Mouse (Mus musculus) adrenal gland, postnatal 25 days (tissue): ENCODE measurements around the gene Tmem37. TPM values are rescaled to one million over a fixed set of nuclear protein-coding genes. Genes with fewer than 3 reads are reported as not detected.
A peak's percentile ranks its signal among the peaks of the same experiment; 100 is the strongest.

ENCODE experiments used
- DNase-seq: peaks from one replicate; pipeline ENCODE4 v3.0.0; 2021; ENCODE audit warnings: mixed read lengths
- total RNA-seq: library from RNA; stranded (reverse); gene quantifications from 2 replicates; pipeline ENCODE4 v1.2.3, GENCODE M21; 2021

The Tmem37 gene
- total RNA-seq, 1 experiment from 2014 or later: 9.2 TPM

GRCm38 (mm10) chr1:120093482-120094134 is 19.7 kb upstream of the Tmem37 start:
- peak; percentile 88 for DNase-seq

GRCm38 (mm10) chr1:120090880-120091570 is 17.2 kb upstream of the Tmem37 start:
- DNase-seq: no peak

- DNase-seq: no peak
Observed at GRCm38 (mm10) chr1:120089180-120089579, 15.3 kb upstream of the Tmem37 start.

GRCm38 (mm10) chr1:120086644-120087043 is 12.8 kb upstream of the Tmem37 start:
- no peak for DNase-seq

- DNase-seq: no peak
Observed at GRCm38 (mm10) chr1:120085696-120086095, 11.8 kb upstream of the Tmem37 start.

GRCm38 (mm10) chr1:120083921-120084517 is 10.1 kb upstream of the Tmem37 start:
- no peak for DNase-seq

- DNase-seq: no peak
Observed at GRCm38 (mm10) chr1:120082957-120083585, 9.2 kb upstream of the Tmem37 start.

GRCm38 (mm10) chr1:120080632-120081031 is 6.8 kb upstream of the Tmem37 start:
- DNase-seq: no peak

GRCm38 (mm10) chr1:120077746-120078410 is 4.0 kb upstream of the Tmem37 start:
- DNase-seq: no peak

- DNase-seq: no peak
Observed at GRCm38 (mm10) chr1:120075507-120075906, 1.6 kb upstream of the Tmem37 start.

- DNase-seq: no peak
Observed at GRCm38 (mm10) chr1:120074931-120075330, 1.1 kb upstream of the Tmem37 start.

- no peak for DNase-seq
Observed at GRCm38 (mm10) chr1:120074307-120074702, 431 bp upstream of the Tmem37 start.

GRCm38 (mm10) chr1:120072900-120073299 is 974 bp downstream of the Tmem37 start:
- DNase-seq: peak; percentile 65

- no peak for DNase-seq
Observed at GRCm38 (mm10) chr1:120071133-120071532, 2.7 kb downstream of the Tmem37 start.

GRCm38 (mm10) chr1:120070168-120070567 is 3.7 kb downstream of the Tmem37 start:
- DNase-seq: no peak

GRCm38 (mm10) chr1:120069120-120069519 is 4.8 kb downstream of the Tmem37 start:
- no peak for DNase-seq

- DNase-seq: no peak
Observed at GRCm38 (mm10) chr1:120066625-120067024, 7.2 kb downstream of the Tmem37 start.

GRCm38 (mm10) chr1:120066159-120066558 is 7.7 kb downstream of the Tmem37 start:
- no peak for DNase-seq

- DNase-seq: no peak
Observed at GRCm38 (mm10) chr1:120064036-120064682, 9.7 kb downstream of the Tmem37 start.

GRCm38 (mm10) chr1:120062231-120062630 is 11.6 kb downstream of the Tmem37 start:
- no peak for DNase-seq

- no peak for DNase-seq
Observed at GRCm38 (mm10) chr1:120060687-120061086, 13.2 kb downstream of the Tmem37 start.
